Mouse (Mus musculus) MEL (cell line): ENCODE measurements around the gene Ms4a4c. TPM values are rescaled to one million over a fixed set of nuclear protein-coding genes. Genes with fewer than 3 reads are reported as not detected.

ENCODE experiments used
- DNase-seq: peaks from one replicate; pipeline ENCODE4 v3.0.0; 2011; ENCODE audit warnings: low read depth, low spot score
- H3K27ac ChIP-seq: 2 replicates; pipeline ENCODE4 v1.5.1; 2012; ENCODE audit warnings: low read depth, mild to moderate bottlenecking, control low read depth, low read length, moderate library complexity; ENCODE audit not compliant: control insufficient read depth
- H3K27me3 ChIP-seq, 2 experiments: fragments of 150-350 bp in 1 of 2; sonication (generic) in 1 of 2; 2 replicates each; pipeline ENCODE4 v1.6.1; 2012; ENCODE audit warnings: low read length in 2 of 2, mild to moderate bottlenecking in 2 of 2, improper control_type of control experiment in 1 of 2, moderate library complexity in 1 of 2; ENCODE audit not compliant: insufficient read depth in 2 of 2, control insufficient read depth in 1 of 2
- H3K36me3 ChIP-seq, 2 experiments: 2 replicates each; pipeline ENCODE4 v1.6.1; 2012 to 2014; ENCODE audit warnings: low read length in 2 of 2, improper control_type of control experiment in 1 of 2, inconsistent platforms in 1 of 2, mild to moderate bottlenecking in 1 of 2; ENCODE audit not compliant: insufficient read depth in 2 of 2, control insufficient read depth in 1 of 2
- H3K4me1 ChIP-seq, 2 experiments: fragments of 150-350 bp in 1 of 2; sonication (generic) in 1 of 2; 2 replicates each; pipeline ENCODE4 v1.6.1; 2012; ENCODE audit warnings: low read length in 2 of 2, improper control_type of control experiment in 1 of 2, mild to moderate bottlenecking in 1 of 2; ENCODE audit not compliant: insufficient read depth in 2 of 2, control insufficient read depth in 1 of 2
- H3K4me3 ChIP-seq, 2 experiments: fragments of 150-350 bp in 1 of 2; sonication (generic) in 1 of 2; 2 replicates each; pipeline ENCODE4 v1.5.1; 2012; ENCODE audit warnings: low read depth in 2 of 2, low read length in 2 of 2, mild to moderate bottlenecking in 2 of 2, moderate library complexity in 2 of 2, control low read depth in 1 of 2, improper control_type of control experiment in 1 of 2; ENCODE audit not compliant: control insufficient read depth in 1 of 2, insufficient read depth in 1 of 2
- H3K79me2 ChIP-seq: 2 replicates; pipeline ENCODE4 v1.6.1; 2012; ENCODE audit warnings: mild to moderate bottlenecking, low read length, moderate library complexity; ENCODE audit not compliant: control insufficient read depth, poor library complexity, insufficient read depth
- H3K9ac ChIP-seq: 2 replicates; pipeline ENCODE4 v1.6.1; 2012; ENCODE audit warnings: low read depth, mild to moderate bottlenecking, control low read depth, low read length, moderate library complexity; ENCODE audit not compliant: control insufficient read depth, poor library complexity, severe bottlenecking
- H3K9me3 ChIP-seq: fragments of 150-350 bp; sonication (generic); replicated peaks from 2 replicates; pipeline ENCODE4 v1.6.1; 2012; ENCODE audit warnings: mild to moderate bottlenecking, low read length, improper control_type of control experiment, moderate library complexity; ENCODE audit not compliant: insufficient read depth
- BHLHE40 ChIP-seq: IDR thresholded peaks from 2 replicates; pipeline ENCODE4 v1.6.1; 2012; ENCODE audit warnings: low read depth, mild to moderate bottlenecking, inconsistent platforms, low read length, improper control_type of control experiment, borderline replicate concordance
- CTCF ChIP-seq, 3 experiments: IDR thresholded peaks in 2 of 3; conservative IDR thresholded peaks in 1 of 3; 2 replicates each; pipeline ENCODE4 v1.5.1; 2011 to 2012; ENCODE audit warnings: low read length in 3 of 3, low read depth in 2 of 3, mild to moderate bottlenecking in 2 of 3, improper control_type of control experiment in 1 of 3, inconsistent platforms in 1 of 3, mixed read lengths in 1 of 3, moderate library complexity in 1 of 3; ENCODE audit not compliant: control insufficient read depth in 1 of 3, insufficient read depth in 1 of 3, poor library complexity in 1 of 3, severe bottlenecking in 1 of 3
- ELF1 ChIP-seq: IDR thresholded peaks from 2 replicates; pipeline ENCODE4 v1.6.1; 2014; ENCODE audit warnings: low read depth, mild to moderate bottlenecking, inconsistent platforms, low read length, improper control_type of control experiment, moderate library complexity
- GATA1 ChIP-seq: IDR thresholded peaks from 2 replicates; pipeline ENCODE4 v1.6.1; 2011; ENCODE audit warnings: low read depth, low read length, improper control_type of control experiment
- HCFC1 ChIP-seq: IDR thresholded peaks from 2 replicates; pipeline ENCODE4 v1.6.1; 2012; ENCODE audit warnings: low read depth, mild to moderate bottlenecking, inconsistent platforms, low read length, improper control_type of control experiment, moderate library complexity
- KAT2A ChIP-seq: conservative IDR thresholded peaks from 2 replicates; pipeline ENCODE4 v1.6.1; 2012; ENCODE audit warnings: low read depth, low read length, improper control_type of control experiment, inconsistent platforms
- MAZ ChIP-seq: IDR thresholded peaks from 2 replicates; pipeline ENCODE4 v1.6.1; 2012; ENCODE audit warnings: low read depth, mild to moderate bottlenecking, inconsistent platforms, low read length, improper control_type of control experiment
- MEF2A ChIP-seq: IDR thresholded peaks from 2 replicates; pipeline ENCODE4 v1.6.1; 2014; ENCODE audit warnings: low read depth, mild to moderate bottlenecking, inconsistent platforms, low read length, improper control_type of control experiment; ENCODE audit not compliant: poor library complexity, insufficient replicate concordance, severe bottlenecking; ENCODE audit errors: extremely low read depth
- NRF1 ChIP-seq: IDR thresholded peaks from 2 replicates; pipeline ENCODE4 v1.6.1; 2014; ENCODE audit warnings: low read depth, mild to moderate bottlenecking, inconsistent platforms, low read length, improper control_type of control experiment, moderate library complexity; ENCODE audit not compliant: poor library complexity, insufficient read depth, severe bottlenecking
- POLR2AphosphoS2 ChIP-seq: IDR thresholded peaks from 2 replicates; pipeline ENCODE4 v1.6.1; 2011; ENCODE audit warnings: low read length, improper control_type of control experiment
- POLR2AphosphoS5 ChIP-seq: IDR thresholded peaks from 2 replicates; pipeline ENCODE4 v1.6.1; 2012; ENCODE audit warnings: low read depth, borderline replicate concordance, mild to moderate bottlenecking, inconsistent platforms, low read length, moderate library complexity, mixed read lengths
- RAD21 ChIP-seq: IDR thresholded peaks from 2 replicates; pipeline ENCODE4 v1.6.1; 2011; ENCODE audit warnings: mild to moderate bottlenecking, low read depth, low read length, improper control_type of control experiment
- SIN3A ChIP-seq: IDR thresholded peaks from 2 replicates; pipeline ENCODE4 v1.6.1; 2012; ENCODE audit warnings: low read length, improper control_type of control experiment, inconsistent platforms
- TBP ChIP-seq: IDR thresholded peaks from 2 replicates; pipeline ENCODE4 v1.8.0; 2011; ENCODE audit warnings: low read depth, low read length, improper control_type of control experiment
- TCF12 ChIP-seq: IDR thresholded peaks from 2 replicates; pipeline ENCODE4 v1.6.1; 2014; ENCODE audit warnings: low read depth, mild to moderate bottlenecking, inconsistent platforms, low read length, improper control_type of control experiment, moderate library complexity
- ZC3H11A ChIP-seq: IDR thresholded peaks from 2 replicates; pipeline ENCODE4 v1.6.1; 2012; ENCODE audit warnings: low read depth, mild to moderate bottlenecking, inconsistent platforms, low read length, improper control_type of control experiment
- ZNF384 ChIP-seq: IDR thresholded peaks from 2 replicates; pipeline ENCODE4 v1.6.1; 2012; ENCODE audit warnings: low read depth, mild to moderate bottlenecking, inconsistent platforms, low read length, improper control_type of control experiment
- polyA plus RNA-seq, 2 experiments: library from polyadenylated mRNA; stranded (reverse) in 1 of 2; unstranded in 1 of 2; fragments of >175 nt in 1 of 2; fragments of >200 nt in 1 of 2; gene quantifications; 2 replicates each; pipeline versions ENCODE4 v1.2.1 to v1.2.4; 2012; ENCODE audit warnings: low replicate concordance in 2 of 2, low read depth in 1 of 2; ENCODE audit not compliant: insufficient read length in 2 of 2, insufficient read depth in 1 of 2, missing spikeins in 1 of 2
- total RNA-seq: library from RNA; depleted of rRNA; stranded (reverse); fragments of 300-350 nt; gene quantifications from 2 replicates; pipeline ENCODE4 v1.2.3, GENCODE M21; 2012

Ms4a4c gene
- total and polyA plus RNA-seq, 3 experiments: not detected

DNA sequence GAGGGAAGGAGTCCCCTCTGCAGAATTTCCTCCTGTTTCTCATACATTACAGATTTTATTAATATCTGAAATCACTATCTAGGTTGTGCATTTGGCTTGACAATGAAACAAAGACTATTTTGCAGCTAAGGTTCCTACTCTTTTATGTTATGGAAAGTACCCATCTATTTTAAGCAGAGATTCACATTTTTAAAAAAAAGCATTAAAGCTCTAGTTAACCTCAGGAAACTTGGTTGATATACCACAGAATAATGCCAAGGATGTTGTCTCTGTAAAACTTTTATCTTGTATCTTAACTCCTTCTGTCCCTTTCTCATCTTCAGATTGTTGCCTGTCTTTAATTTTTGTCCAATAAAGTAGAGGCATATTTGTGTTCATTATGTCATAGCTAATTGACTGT lies 8.8 kb upstream of the Ms4a4c start:
- DNase-seq: no peak
- Histone ChIP-seq H3K27ac (no peak overlapping the region), H3K9me3 (no peaks in the 10 kb centered on the region), H3K36me3 (no peaks in the 10 kb centered on the region), H3K4me1 (no peaks in the 10 kb centered on the region), H3K4me3 (no peak overlapping the region), H3K9ac (no peak overlapping the region), H3K27me3 (no peaks in the 10 kb centered on the region), H3K79me2 (no peaks in the 10 kb centered on the region)
- TF ChIP-seq HCFC1 (no peak), MAZ (no peak), SIN3A (no peak), RAD21 (no peak)

DNA sequence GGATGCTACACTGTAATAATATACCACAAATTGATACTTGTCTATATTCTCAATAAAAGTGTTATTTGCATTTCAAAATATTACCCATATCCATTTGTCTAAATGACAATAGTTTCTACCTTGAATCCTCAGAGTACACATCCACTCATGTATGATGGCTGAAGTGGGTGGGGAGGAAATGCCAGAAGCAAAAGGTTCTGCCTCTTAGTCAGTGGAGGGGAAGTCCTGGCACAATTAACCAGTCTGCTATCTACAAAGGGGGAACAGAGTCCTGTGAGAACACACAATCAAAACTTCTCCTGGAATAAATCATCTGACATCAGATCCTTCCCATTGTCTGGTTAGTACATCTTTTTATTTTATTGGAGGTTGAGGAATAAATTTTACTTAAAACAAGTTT lies 2.9 kb downstream of the Ms4a4c start:
- no peaks in the 10 kb centered on the region for H3K4me1 ChIP-seq
- no peak for DNase-seq
- H3K36me3 ChIP-seq: no peaks in the 10 kb centered on the region
- no peak for TF ChIP-seq HCFC1
- TF ChIP-seq NRF1: no peak
- no peak for TF ChIP-seq KAT2A
- no peak for TF ChIP-seq ZC3H11A
- TF ChIP-seq MAZ: no peak
- TF ChIP-seq TBP: no peak
- TF ChIP-seq ELF1: no peak
- no peak for TF ChIP-seq CTCF (IDR thresholded peaks at IDR 0.05 in 2 of 3, conservative IDR thresholded peaks at IDR 0.05 in 1 of 3; ENCODE audit: control insufficient read depth in 1 of 3, insufficient read depth in 1 of 3, low read depth in 2 of 3, low read length in 3 of 3, poor library complexity in 1 of 3, severe bottlenecking in 1 of 3)
- TF ChIP-seq POLR2AphosphoS2: no peak
- no peaks in the 10 kb centered on the region for H3K79me2 ChIP-seq
- no peak overlapping the region for H3K4me3 ChIP-seq
- H3K27me3 ChIP-seq: no peaks in the 10 kb centered on the region
- H3K9me3 ChIP-seq: no peaks in the 10 kb centered on the region
- H3K9ac ChIP-seq: no peak overlapping the region
- H3K27ac ChIP-seq: no peak overlapping the region

DNA sequence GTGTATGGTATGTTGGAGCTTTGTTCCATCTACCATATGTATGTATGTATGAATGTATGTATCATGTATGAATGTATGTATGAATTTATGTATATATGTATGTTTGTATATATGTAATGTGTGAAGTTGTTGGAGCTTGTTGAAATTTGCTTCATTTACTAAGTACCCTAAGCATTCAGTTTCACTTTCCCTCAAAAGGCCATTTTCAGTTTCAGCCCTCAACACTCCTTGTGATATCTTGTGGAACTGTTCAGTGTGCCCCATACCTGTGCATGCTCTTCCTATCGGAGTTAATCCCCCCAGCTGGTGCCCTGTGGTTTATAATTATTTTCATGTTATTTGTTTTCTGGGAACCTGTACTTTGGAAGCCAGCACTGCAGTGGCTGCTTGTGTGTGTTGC lies 4.0 kb downstream of the Ms4a4c start:
- Histone ChIP-seq H3K27ac (no peak overlapping the region), H3K4me3 (no peak overlapping the region), H3K79me2 (no peaks in the 10 kb centered on the region), H3K9me3 (no peaks in the 10 kb centered on the region), H3K36me3 (no peaks in the 10 kb centered on the region), H3K4me1 (no peaks in the 10 kb centered on the region), H3K9ac (no peak overlapping the region), H3K27me3 (no peaks in the 10 kb centered on the region)
- no peak for DNase-seq
- no peak for TF ChIP-seq MAZ
- TF ChIP-seq BHLHE40: no peak
- TF ChIP-seq MEF2A: no peak
- TF ChIP-seq GATA1: no peak
- no peak for TF ChIP-seq TCF12
- TF ChIP-seq ZNF384: no peak
- TF ChIP-seq POLR2AphosphoS5: no peak
